Mouse (Mus musculus) cerebellum, adult 8-10 months (tissue): ENCODE data around the gene Raet1e.
"Not testable (repeated sequence)": the region's sequence is repeated elsewhere in the genome, so short reads cannot be mapped to it uniquely, and the experiment has no call there.

Experiments used
- DNase-seq: peaks from one replicate; pipeline ENCODE4 v3.0.0; 2022

Raet1e gene

GRCm38 (mm10) chr10:22158310-22158999, at the start of gene Raet1e, which contains the start of gene H60b:
TSS of gene Raet1e (plus strand) at chr10:22158569.
TSS of gene H60b (plus strand) at chr10:22158586.
- DNase-seq: not testable (repeated sequence)

GRCm38 (mm10) chr10:22140665-22141280, 17.6 kb upstream of the Raet1e start:
- peak; percentile 45 for DNase-seq

GRCm38 (mm10) chr10:22142194-22142593, 16.2 kb upstream of the Raet1e start:
- DNase-seq: not testable (repeated sequence)

GRCm38 (mm10) chr10:22142926-22143325, 15.4 kb upstream of the Raet1e start:
- no peak for DNase-seq

GRCm38 (mm10) chr10:22148441-22149072, 9.8 kb upstream of the Raet1e start:
- peak; percentile 19 for DNase-seq

- peak; percentile 13 for DNase-seq
Observed at GRCm38 (mm10) chr10:22149073-22149690, 9.2 kb upstream of the Raet1e start, which contains the start of gene E030030I06Rik. TSS of gene E030030I06Rik (minus strand) at chr10:22149270.

- peak; percentile 10 for DNase-seq
Observed at GRCm38 (mm10) chr10:22149691-22150465, 8.5 kb upstream of the Raet1e start.

- no peak for DNase-seq
Observed at GRCm38 (mm10) chr10:22150593-22150992, 7.8 kb upstream of the Raet1e start.

GRCm38 (mm10) chr10:22151056-22151862, 7.1 kb upstream of the Raet1e start:
- DNase-seq: not testable (repeated sequence)

- not testable (repeated sequence) for DNase-seq
Observed at GRCm38 (mm10) chr10:22151863-22152640, 6.3 kb upstream of the Raet1e start.

- not testable (repeated sequence) for DNase-seq
Observed at GRCm38 (mm10) chr10:22153147-22153690, 5.2 kb upstream of the Raet1e start.

GRCm38 (mm10) chr10:22154127-22154526, 4.2 kb upstream of the Raet1e start:
- peak; percentile 13 for DNase-seq

GRCm38 (mm10) chr10:22154871-22155799, 3.2 kb upstream of the Raet1e start:
- no peak for DNase-seq

GRCm38 (mm10) chr10:22159131-22159561, 777 bp downstream of the Raet1e start:
- DNase-seq: no peak

- DNase-seq: no peak
Observed at GRCm38 (mm10) chr10:22159581-22160140, 1.3 kb downstream of the Raet1e start.

- not testable (repeated sequence) for DNase-seq
Observed at GRCm38 (mm10) chr10:22163279-22163678, 4.9 kb downstream of the Raet1e start.

- DNase-seq: peak; percentile 64
Observed at GRCm38 (mm10) chr10:22163705-22164583, 5.6 kb downstream of the Raet1e start.
